Mouse (Mus musculus) embryonic facial prominence, embryonic 13.5 days (tissue): ENCODE results near the gene Tchhl1. TPM values are rescaled to one million over a fixed set of nuclear protein-coding genes. Genes with fewer than 3 reads are reported as not detected.

ENCODE experiments used
- microRNA-seq: library from miRNA; unstranded; fragments of <30 nt; microRNA quantifications from one replicate; pipeline ENCODE4, GENCODE M21; 2016
- polyA plus RNA-seq: library from polyadenylated mRNA; unstranded; fragments of >200 nt; fragmentation: Nextera tagmentation; extraction: Ambion mirVana; gene quantifications from 2 replicates; pipeline ENCODE4 v1.2.1, GENCODE M21; 2015

Gene Tchhl1
- polyA plus RNA-seq, 1 experiment from 2014 or later = not detected

Small RNAs within 50 kb of the gene (microRNA-seq; reads per million reads assigned to microRNA genes)
- gene Gm22752 = not detected

Other genes with a start within 250 kb of the Tchhl1 start
- gene Flg, start 195.2 kb upstream of the Tchhl1 start, polyA plus RNA-seq = not detected in 2 replicates
- 0.10 and 0.14 TPM in 2 replicates for gene Hrnr, start 149.0 kb upstream of the Tchhl1 start, polyA plus RNA-seq
- not detected in 2 replicates for gene Rptn, start 75.1 kb upstream of the Tchhl1 start, polyA plus RNA-seq
- 0.88 and 1.0 TPM in 2 replicates for gene Tchh, start 26.4 kb upstream of the Tchhl1 start, polyA plus RNA-seq
- 1,381 and 1,392 TPM in 2 replicates for gene S100a11, start 51.7 kb downstream of the Tchhl1 start, polyA plus RNA-seq
- gene S100a10, start 86.3 kb downstream of the Tchhl1 start, polyA plus RNA-seq = 507 and 556 TPM in 2 replicates
- gene Tdpoz2, start 183.9 kb downstream of the Tchhl1 start, polyA plus RNA-seq = not detected in 2 replicates
- not detected in 2 replicates for gene Tdpoz1, start 207.6 kb downstream of the Tchhl1 start, polyA plus RNA-seq
- not detected in 2 replicates for gene Gm37596, start 224.3 kb downstream of the Tchhl1 start, polyA plus RNA-seq